Mouse (Mus musculus) CH12.LX (cell line): ENCODE data around the gene Atg5.

Source experiments
- CTCF ChIP-seq, 2 experiments: IDR thresholded peaks in 1 of 2; conservative IDR thresholded peaks in 1 of 2; 2 replicates each; pipeline ENCODE4 v1.5.1; 2011 to 2012; ENCODE audit warnings: low read depth in 2 of 2, low read length in 2 of 2, improper control_type of control experiment in 1 of 2, inconsistent platforms in 1 of 2, mild to moderate bottlenecking in 1 of 2, moderate library complexity in 1 of 2
- EP300 ChIP-seq: IDR thresholded peaks from 2 replicates; pipeline ENCODE4 v1.6.1; 2011; ENCODE audit warnings: low read length, improper control_type of control experiment
- HCFC1 ChIP-seq: IDR thresholded peaks from 2 replicates; pipeline ENCODE4 v1.6.1; 2012; ENCODE audit warnings: low read depth, mild to moderate bottlenecking, inconsistent platforms, low read length, improper control_type of control experiment
- MAX ChIP-seq: IDR thresholded peaks from 2 replicates; pipeline ENCODE4 v1.6.1; 2011; ENCODE audit warnings: low read length, improper control_type of control experiment
- USF2 ChIP-seq: conservative IDR thresholded peaks from 2 replicates; pipeline ENCODE4 v1.6.1; 2011; ENCODE audit warnings: low read depth, low read length, improper control_type of control experiment
- ZMIZ1 ChIP-seq: IDR thresholded peaks from 2 replicates; pipeline ENCODE4 v1.6.1; 2012; ENCODE audit warnings: low read depth, mild to moderate bottlenecking, inconsistent platforms, low read length, improper control_type of control experiment

GRCm38 (mm10) chr10:44323070-44323775 is 55.1 kb downstream of the Atg5 start:
- no peak for TF ChIP-seq CTCF (conservative IDR thresholded peaks at IDR 0.05 in 1 of 2, IDR thresholded peaks at IDR 0.05 in 1 of 2; ENCODE audit: low read depth in 2 of 2, low read length in 2 of 2)
- no peak for TF ChIP-seq HCFC1
- TF ChIP-seq MAX = peak; percentile 43; the same call in 1 of the 2 replicates
- TF ChIP-seq USF2 = no peak
- TF ChIP-seq ZMIZ1 = no peak
- peak; percentile 62; the same call in 1 of the 2 replicates for TF ChIP-seq EP300
